Mouse (Mus musculus) CH12.LX (cell line): ENCODE measurements at regions not wholly inside any gene's neighbourhood (a gene's known extent, or its start where the extent isn't known, plus 50 kb on each side); places are given as distances from the start of the nearest gene placed in this dataset.

Experiments used
- DNase-seq: peaks from one replicate; pipeline ENCODE4 v3.0.0-alpha.2; 2013; ENCODE audit errors: extremely low read depth
- H3K27ac ChIP-seq: 2 replicates; pipeline ENCODE4 v1.5.1; 2012; ENCODE audit warnings: low read depth, mild to moderate bottlenecking, control low read depth, moderate library complexity; ENCODE audit not compliant: insufficient read depth
- H3K27me3 ChIP-seq: replicated peaks from 2 replicates; pipeline ENCODE3; 2012; ENCODE audit warnings: inconsistent platforms
- H3K36me3 ChIP-seq, 2 experiments: replicated peaks in 1 of 2; 2 replicates each; pipeline versions ENCODE3 to v1.6.1; 2012; ENCODE audit warnings: inconsistent platforms in 1 of 2, low read length in 1 of 2, mild to moderate bottlenecking in 1 of 2, mixed read lengths in 1 of 2, moderate library complexity in 1 of 2; ENCODE audit not compliant: control insufficient read depth in 1 of 2, insufficient read depth in 1 of 2
- H3K4me1 ChIP-seq, 2 experiments: 2 replicates each; pipeline ENCODE4 v1.6.1; 2012; ENCODE audit warnings: inconsistent platforms in 1 of 2, moderate library complexity in 1 of 2; ENCODE audit not compliant: insufficient read depth in 2 of 2, control insufficient read depth in 1 of 2
- H3K4me2 ChIP-seq: 2 replicates; pipeline ENCODE4 v1.6.1; 2012; ENCODE audit warnings: low read depth, mild to moderate bottlenecking, control low read depth; ENCODE audit not compliant: poor library complexity, insufficient read depth, severe bottlenecking
- H3K4me3 ChIP-seq, 3 experiments: fragments of 150-350 bp in 1 of 3; sonication (generic) in 1 of 3; replicated peaks in 1 of 3; 2 replicates each; pipeline versions ENCODE3 to v1.5.1; 2011 to 2012; ENCODE audit warnings: low read depth in 2 of 3, low read length in 2 of 3, mild to moderate bottlenecking in 2 of 3, moderate library complexity in 2 of 3, control low read depth in 1 of 3, improper control_type of control experiment in 1 of 3, inconsistent platforms in 1 of 3, mixed read lengths in 1 of 3; ENCODE audit not compliant: poor library complexity in 1 of 3
- H3K79me2 ChIP-seq: replicated peaks from 2 replicates; pipeline ENCODE4 v1.6.1; 2012; ENCODE audit warnings: mild to moderate bottlenecking, moderate library complexity; ENCODE audit not compliant: control insufficient read depth, poor library complexity, insufficient read depth, severe bottlenecking; ENCODE audit errors: extremely low read depth
- H3K9ac ChIP-seq: 2 replicates; pipeline ENCODE4 v1.6.1; 2012; ENCODE audit warnings: low read depth, mild to moderate bottlenecking, control low read depth, moderate library complexity; ENCODE audit not compliant: insufficient read depth
- H3K9me3 ChIP-seq: replicated peaks from 2 replicates; pipeline ENCODE3; 2012; ENCODE audit warnings: low read length, inconsistent platforms, mixed read lengths
- CHD1 ChIP-seq: IDR thresholded peaks from 2 replicates; pipeline ENCODE4 v1.6.1; 2012; ENCODE audit warnings: low read depth, low read length, improper control_type of control experiment, inconsistent platforms
- CHD2 ChIP-seq: IDR thresholded peaks from 2 replicates; pipeline ENCODE4 v1.6.1; 2011; ENCODE audit warnings: low read length, improper control_type of control experiment
- CTCF ChIP-seq, 2 experiments: IDR thresholded peaks in 1 of 2; conservative IDR thresholded peaks in 1 of 2; 2 replicates each; pipeline ENCODE4 v1.5.1; 2011 to 2012; ENCODE audit warnings: low read depth in 2 of 2, low read length in 2 of 2, improper control_type of control experiment in 1 of 2, inconsistent platforms in 1 of 2, mild to moderate bottlenecking in 1 of 2, moderate library complexity in 1 of 2
- E2F4 ChIP-seq: IDR thresholded peaks from 2 replicates; pipeline ENCODE4 v1.6.1; 2011; ENCODE audit warnings: low read depth, low read length, improper control_type of control experiment; ENCODE audit not compliant: insufficient replicate concordance
- ELF1 ChIP-seq: IDR thresholded peaks from 2 replicates; pipeline ENCODE4 v1.6.1; 2014; ENCODE audit warnings: low read depth, mild to moderate bottlenecking, inconsistent platforms, low read length, improper control_type of control experiment
- GABPA ChIP-seq: IDR thresholded peaks from 2 replicates; pipeline ENCODE4 v1.6.1; 2012; ENCODE audit warnings: low read depth, low read length, improper control_type of control experiment, inconsistent platforms; ENCODE audit not compliant: insufficient replicate concordance
- JUND ChIP-seq: conservative IDR thresholded peaks from 2 replicates; pipeline ENCODE4 v1.6.1; 2011; ENCODE audit warnings: low read depth, low read length, improper control_type of control experiment
- MAX ChIP-seq: IDR thresholded peaks from 2 replicates; pipeline ENCODE4 v1.6.1; 2011; ENCODE audit warnings: low read length, improper control_type of control experiment
- MEF2A ChIP-seq: IDR thresholded peaks from 2 replicates; pipeline ENCODE4 v1.6.1; 2014; ENCODE audit warnings: low read depth, mild to moderate bottlenecking, inconsistent platforms, low read length, improper control_type of control experiment, borderline replicate concordance
- NELFE ChIP-seq: IDR thresholded peaks from 2 replicates; pipeline ENCODE4 v1.6.1; 2011; ENCODE audit warnings: low read depth, low read length, improper control_type of control experiment
- POLR2AphosphoS2 ChIP-seq: IDR thresholded peaks from 2 replicates; pipeline ENCODE4 v1.6.1; 2011; ENCODE audit warnings: low read depth, low read length, improper control_type of control experiment
- RAD21 ChIP-seq: IDR thresholded peaks from 2 replicates; pipeline ENCODE4 v1.6.1; 2011; ENCODE audit warnings: low read depth, mild to moderate bottlenecking, low read length, improper control_type of control experiment, moderate library complexity
- RCOR1 ChIP-seq: conservative IDR thresholded peaks from 2 replicates; pipeline ENCODE4 v1.6.1; 2012; ENCODE audit warnings: low read depth, mild to moderate bottlenecking, inconsistent platforms, low read length, improper control_type of control experiment
- SIN3A ChIP-seq: IDR thresholded peaks from 2 replicates; pipeline ENCODE4 v1.6.1; 2012; ENCODE audit warnings: low read length, improper control_type of control experiment, inconsistent platforms
- SMC3 ChIP-seq: IDR thresholded peaks from 2 replicates; pipeline ENCODE4 v1.6.1; 2011; ENCODE audit warnings: low read depth, low read length, improper control_type of control experiment
- TBP ChIP-seq: conservative IDR thresholded peaks from 2 replicates; pipeline ENCODE4 v1.6.1; 2011; ENCODE audit warnings: low read depth, low read length, improper control_type of control experiment
- UBTF ChIP-seq: IDR thresholded peaks from 2 replicates; pipeline ENCODE4 v1.6.1; 2012; ENCODE audit warnings: low read depth, mild to moderate bottlenecking, inconsistent platforms, low read length, improper control_type of control experiment, moderate library complexity
- USF2 ChIP-seq: conservative IDR thresholded peaks from 2 replicates; pipeline ENCODE4 v1.6.1; 2011; ENCODE audit warnings: low read depth, low read length, improper control_type of control experiment
- ZKSCAN1 ChIP-seq: IDR thresholded peaks from 2 replicates; pipeline ENCODE4 v1.6.1; 2012; ENCODE audit warnings: low read depth, inconsistent platforms, low read length, improper control_type of control experiment, borderline replicate concordance
- ZMIZ1 ChIP-seq: IDR thresholded peaks from 2 replicates; pipeline ENCODE4 v1.6.1; 2012; ENCODE audit warnings: low read depth, mild to moderate bottlenecking, inconsistent platforms, low read length, improper control_type of control experiment
- dilution Hi-C: fragments of 300-500 bp; cut with MboI; formaldehyde crosslinking; loops from 2 replicates; pipeline ENCODE4 v1.14.3; 2020; ENCODE audit warnings: low sequenced_read_pairs; ENCODE audit not compliant: extremely low pct_unique_long_range_greater_than_20kb, extremely low pct_ligation_motif_present
- in situ Hi-C: fragments of 300-500 bp; cut with MboI; formaldehyde crosslinking; loops from 3 replicates; pipeline ENCODE4 v1.14.3; 2019; ENCODE audit warnings: low sequenced_read_pairs, low pct_ligation_motif_present, low pct_unique_long_range_greater_than_20kb, mixed read lengths

DNA sequence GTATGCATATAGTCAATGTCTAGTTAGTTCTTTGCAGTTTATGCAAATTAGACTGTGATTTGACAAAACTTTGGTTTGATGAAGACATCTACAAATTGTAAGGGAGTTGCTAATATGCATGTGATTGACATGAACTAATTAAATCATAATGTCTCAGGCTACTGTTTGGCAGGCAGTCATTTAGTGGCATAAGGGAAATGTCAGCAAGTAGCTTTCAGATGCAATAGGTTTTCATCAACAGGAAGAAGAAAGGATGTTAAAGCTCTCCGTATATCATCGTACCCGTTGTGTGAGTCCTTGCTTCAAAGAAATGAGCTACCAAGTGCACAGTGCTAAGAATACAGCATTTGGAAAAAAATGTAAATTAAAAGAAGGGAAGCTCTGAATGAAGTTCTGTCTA, 264.1 kb downstream of the Cps1 start:
- TF ChIP-seq USF2 (no peak), JUND (no peak), E2F4 (no peak), MEF2A (no peak), NELFE (no peak), ZKSCAN1 (no peak), MAX (no peak), POLR2AphosphoS2 (no peak), GABPA (no peak), SMC3 (no peak)
- no peak overlapping the region for H3K4me2 ChIP-seq
- no peaks in the 10 kb centered on the region for H3K9me3 ChIP-seq
- dilution Hi-C loops: no loop called here
- no peak overlapping the region for H3K4me3 ChIP-seq
- H3K36me3 ChIP-seq: no peaks in the 10 kb centered on the region
- in situ Hi-C loops: no loop called here
- no peaks in the 10 kb centered on the region for H3K4me1 ChIP-seq
- no peak for DNase-seq
- no peak overlapping the region for H3K9ac ChIP-seq
- H3K79me2 ChIP-seq: no peaks in the 10 kb centered on the region
- no peaks in the 10 kb centered on the region for H3K27me3 ChIP-seq
- no peak overlapping the region for H3K27ac ChIP-seq

DNA sequence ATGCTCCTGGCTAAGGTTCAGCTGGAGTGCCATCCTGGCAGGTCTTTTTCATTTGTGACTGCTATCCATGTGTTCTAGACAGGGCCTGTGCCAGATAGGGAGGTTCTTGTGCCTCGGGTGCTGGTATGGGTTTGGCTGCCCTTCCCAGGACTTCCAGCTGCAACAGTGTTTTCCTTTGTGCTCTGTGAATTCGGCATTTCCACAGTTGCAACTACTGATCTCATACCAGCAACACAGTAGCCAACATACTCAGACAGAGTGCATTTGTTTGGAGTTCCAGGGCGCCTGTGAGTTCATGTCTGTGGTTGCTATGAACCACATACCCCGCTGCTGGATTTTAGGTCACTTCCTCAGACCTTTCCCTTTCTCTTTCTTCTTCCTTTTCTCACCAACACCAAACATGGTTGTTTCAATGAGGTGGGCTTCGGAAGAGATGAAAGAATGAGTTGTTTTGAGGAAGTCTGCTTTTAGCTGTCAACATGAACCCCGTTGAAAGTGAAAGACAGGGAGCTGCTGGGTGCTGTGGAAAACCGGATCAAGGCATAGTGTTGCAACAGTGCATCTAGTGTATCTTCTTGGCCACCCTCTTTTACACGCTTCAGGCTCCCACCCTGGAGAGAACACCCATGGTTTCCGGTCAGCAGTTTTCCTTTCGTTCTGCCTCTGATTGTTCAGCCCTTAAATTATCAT, 275.1 kb downstream of the Cps1 start:
- Histone ChIP-seq H3K4me3 (no peak overlapping the region), H3K36me3 (no peaks in the 10 kb centered on the region), H3K27ac (no peak overlapping the region), H3K9ac (no peak overlapping the region), H3K4me2 (no peak overlapping the region), H3K4me1 (no peaks in the 10 kb centered on the region), H3K9me3 (peaks cover 3% of the 10 kb centered on the region), H3K27me3 (no peaks in the 10 kb centered on the region), H3K79me2 (no peaks in the 10 kb centered on the region)
- TF ChIP-seq MEF2A (no peak), RCOR1 (no peak), SIN3A (no peak), GABPA (no peak), CHD2 (no peak), ELF1 (no peak), RAD21 (no peak), UBTF (no peak), ZMIZ1 (no peak), CHD1 (no peak), CTCF (conservative IDR thresholded peaks at IDR 0.05 in 1 of 2, IDR thresholded peaks at IDR 0.05 in 1 of 2; ENCODE audit: low read depth in 2 of 2, low read length in 2 of 2) (no peak), JUND (no peak), TBP (no peak), MAX (no peak)
- no peak for DNase-seq
- dilution Hi-C loops (no loop called here), in situ Hi-C loops (no loop called here)
